Mouse (Mus musculus): ENCODE data around the gene Sept7. TPM values are rescaled to one million over a fixed set of nuclear protein-coding genes. Genes with fewer than 3 reads are reported as not detected.
"Not testable (repeated sequence)": the region's sequence is repeated elsewhere in the genome, so short reads cannot be mapped to it uniquely, and the experiment has no call there.

The Sept7 gene
- total RNA-seq, 2 experiments from 2014 or later, result 64.4 to 67.1 TPM

DNA sequence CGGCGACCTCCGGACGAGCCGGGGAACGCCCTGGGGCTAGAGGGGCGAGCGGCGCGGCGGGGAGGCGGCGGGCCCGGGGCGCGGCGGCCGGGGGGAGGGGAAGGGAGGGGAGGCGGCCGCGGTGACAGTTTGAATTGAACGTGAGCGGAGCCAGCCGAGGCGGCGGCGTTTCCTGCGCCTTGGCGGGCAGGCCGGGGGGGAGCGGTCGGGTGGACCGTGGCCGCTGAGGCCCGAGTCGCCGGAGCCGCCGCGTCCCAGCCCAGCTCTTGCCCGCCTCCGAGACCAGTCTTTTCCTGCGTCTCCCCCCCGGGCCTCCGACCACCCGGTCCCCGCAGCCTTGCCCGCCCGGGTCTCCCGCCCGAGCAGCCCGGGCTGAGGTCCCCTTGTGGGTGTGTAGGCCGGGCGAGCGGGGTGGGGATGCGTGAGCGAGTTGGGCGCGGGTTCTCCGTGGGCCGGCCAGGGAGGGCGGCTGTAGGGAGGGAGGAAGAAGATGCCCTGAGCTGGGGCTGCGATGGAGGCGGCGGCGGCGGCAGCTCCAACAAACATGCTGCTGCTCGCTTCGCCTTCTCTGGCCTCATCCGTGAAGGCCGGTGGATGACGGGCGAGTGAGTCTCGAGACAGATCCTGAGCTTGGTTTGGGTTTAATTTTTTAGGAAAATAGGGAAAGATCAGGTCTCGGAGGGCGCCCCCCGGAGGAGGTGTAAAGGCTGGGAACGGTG is 679 bp downstream of the Sept7 start:
- intact Hi-C loops (cut with DNase I), result loop anchor here (2.0 kb wide), 1 partner anchor 78 kb away; no protein-coding TSS in a partner anchor
- peak; percentile 56 to 60 for DNase-seq

DNA sequence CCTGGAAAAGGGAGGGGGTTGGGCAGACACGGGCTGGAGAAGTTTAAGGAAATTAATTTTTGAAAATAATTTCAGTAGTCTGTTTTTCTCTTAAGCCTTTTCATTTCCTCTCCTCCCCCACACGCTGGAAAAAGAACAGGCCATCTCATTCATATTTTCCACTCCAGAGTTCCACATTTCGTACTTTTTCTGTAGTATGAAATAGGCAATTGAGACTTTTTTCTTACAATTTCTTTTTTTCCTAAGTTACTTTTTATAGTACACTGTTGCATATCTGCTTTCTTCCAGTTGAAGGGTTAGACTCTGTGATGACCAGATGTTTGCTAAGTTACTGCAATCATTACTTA is 1.2 kb downstream of the Sept7 start:
- intact Hi-C loops (cut with DNase I), result loop anchor here (2.0 kb wide), 1 partner anchor 79 kb away; no protein-coding TSS in a partner anchor
- no peak for DNase-seq

- intact Hi-C loops (cut with DNase I), result no loop called here
- no peak for DNase-seq
Measured at GRCm38 (mm10) chr9:25260411-25260810, 8.2 kb downstream of the Sept7 start.

DNA sequence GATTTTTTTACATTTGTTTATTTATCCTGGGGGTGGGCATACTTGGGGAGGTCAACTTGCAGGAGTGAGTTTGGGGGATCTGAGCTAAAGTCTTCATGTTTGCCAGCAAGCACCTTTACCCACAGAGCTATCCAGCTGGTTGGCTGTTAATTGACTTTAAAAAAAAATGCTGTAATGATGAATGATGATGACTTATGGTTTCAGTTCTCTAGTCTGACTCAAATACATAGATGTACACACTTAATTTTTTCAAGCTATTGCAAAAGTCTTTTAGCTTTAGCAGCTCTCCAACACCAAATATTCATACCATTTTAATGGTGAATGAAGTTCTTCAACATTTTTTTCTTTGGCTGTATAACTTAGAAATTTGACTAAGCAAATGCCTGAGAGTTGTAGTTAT is 8.7 kb downstream of the Sept7 start:
- intact Hi-C loops (cut with DNase I), result no loop called here
- DNase-seq, result no peak

- intact Hi-C loops (cut with DNase I), result no loop called here
Measured at GRCm38 (mm10) chr9:25262087-25262486, 9.8 kb downstream of the Sept7 start.

GRCm38 (mm10) chr9:25265795-25266194 is 13.6 kb downstream of the Sept7 start:
- DNase-seq, result no peak
- intact Hi-C loops (cut with DNase I), result no loop called here

More at GRCm38 (mm10) chr9:25262087-25262486, 9.8 kb downstream of the Sept7 start:
- DNase-seq, result no peak

DNA sequence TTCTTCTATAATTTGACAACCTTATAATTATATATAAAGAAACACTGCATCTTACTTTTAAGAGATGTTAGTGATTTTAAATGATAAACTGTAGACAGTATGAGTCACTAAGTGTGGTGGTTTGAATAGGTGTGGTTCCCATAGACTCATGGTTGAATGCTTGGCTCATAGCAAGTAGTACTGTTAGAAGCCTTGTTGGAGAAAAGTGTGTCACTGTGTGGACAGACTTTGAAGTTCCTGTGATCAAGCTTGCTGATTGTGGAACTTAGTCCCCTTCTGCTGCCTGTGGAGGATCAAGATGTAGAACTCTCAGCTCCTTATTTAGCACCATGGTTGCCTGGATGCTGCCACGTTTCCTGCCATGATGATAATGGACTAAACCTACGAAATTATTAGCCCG is 14.9 kb downstream of the Sept7 start:
- intact Hi-C loops (cut with DNase I), result no loop called here

GRCm38 (mm10) chr9:25267574-25267973 is 15.3 kb downstream of the Sept7 start:
- no peak for DNase-seq
- intact Hi-C loops (cut with DNase I), result no loop called here

More for the DNA sequence above, 14.9 kb downstream of the Sept7 start:
- no peak for DNase-seq

DNA sequence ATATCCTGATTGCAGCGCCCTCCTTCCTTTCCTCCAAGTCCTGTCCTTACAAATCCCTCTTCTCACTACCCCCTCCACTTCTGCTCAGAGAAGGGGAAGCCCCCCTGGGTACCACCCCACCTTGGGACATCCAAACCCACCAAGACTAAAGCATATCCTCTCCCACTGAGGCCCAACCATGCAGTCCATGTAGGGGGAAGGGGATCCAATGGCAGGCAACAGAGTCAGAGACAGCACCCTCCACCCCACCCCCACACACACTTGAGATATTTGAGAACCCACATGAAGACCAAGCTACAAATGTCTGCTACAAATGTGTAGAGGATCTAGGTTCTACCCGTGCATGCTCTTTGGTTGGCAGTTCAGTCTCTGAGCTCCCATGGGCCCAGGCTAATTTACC is 19.7 kb downstream of the Sept7 start:
- no peak for DNase-seq
- intact Hi-C loops (cut with DNase I), result no loop called here

GRCm38 (mm10) chr9:25289796-25290195 is 37.6 kb downstream of the Sept7 start:
- intact Hi-C loops (cut with DNase I), result no loop called here
- DNase-seq, result no peak

DNA sequence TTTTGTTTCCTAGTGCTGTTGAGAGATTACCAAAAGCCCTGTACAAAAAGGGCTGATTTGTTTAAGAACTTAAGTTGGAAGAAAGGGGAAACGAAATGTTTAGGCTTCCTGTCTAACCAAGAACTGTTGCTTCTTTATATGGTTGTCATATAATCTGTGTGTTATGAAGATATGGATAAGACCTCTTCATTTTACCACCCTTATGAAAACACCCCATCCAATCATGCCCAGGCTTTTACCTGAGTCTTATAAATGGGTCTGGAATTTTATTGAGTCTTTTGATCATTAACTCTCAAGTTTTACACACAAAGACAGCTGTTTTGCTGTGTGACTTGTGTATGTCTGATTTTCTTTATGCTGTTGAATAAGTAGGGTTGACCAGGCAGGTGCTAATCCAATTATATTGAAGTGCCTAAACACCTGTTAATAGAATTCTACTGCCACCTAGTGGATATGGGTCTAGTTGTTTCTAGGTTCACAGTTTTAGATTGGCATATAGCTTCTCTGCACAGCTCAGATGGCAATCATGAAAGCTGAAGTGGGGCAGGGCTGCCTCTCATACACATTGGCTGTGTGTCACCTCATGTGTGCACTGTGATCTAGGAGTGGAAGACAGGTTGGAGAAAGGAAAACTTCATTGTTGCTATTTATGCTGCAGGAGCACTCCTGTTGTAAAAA is 57.4 kb downstream of the Sept7 start:
- intact Hi-C loops (cut with DNase I), result loop anchor here (2.0 to 5.0 kb wide), 2 partner anchors 52 to 141 kb away; no protein-coding TSS in a partner anchor
- DNase-seq, result no peak

GRCm38 (mm10) chr9:25314304-25314703 is 62.1 kb downstream of the Sept7 start:
- intact Hi-C loops (cut with DNase I), result loop anchor here (5.0 kb wide), 1 partner anchor 57 kb away; no protein-coding TSS in a partner anchor

DNA sequence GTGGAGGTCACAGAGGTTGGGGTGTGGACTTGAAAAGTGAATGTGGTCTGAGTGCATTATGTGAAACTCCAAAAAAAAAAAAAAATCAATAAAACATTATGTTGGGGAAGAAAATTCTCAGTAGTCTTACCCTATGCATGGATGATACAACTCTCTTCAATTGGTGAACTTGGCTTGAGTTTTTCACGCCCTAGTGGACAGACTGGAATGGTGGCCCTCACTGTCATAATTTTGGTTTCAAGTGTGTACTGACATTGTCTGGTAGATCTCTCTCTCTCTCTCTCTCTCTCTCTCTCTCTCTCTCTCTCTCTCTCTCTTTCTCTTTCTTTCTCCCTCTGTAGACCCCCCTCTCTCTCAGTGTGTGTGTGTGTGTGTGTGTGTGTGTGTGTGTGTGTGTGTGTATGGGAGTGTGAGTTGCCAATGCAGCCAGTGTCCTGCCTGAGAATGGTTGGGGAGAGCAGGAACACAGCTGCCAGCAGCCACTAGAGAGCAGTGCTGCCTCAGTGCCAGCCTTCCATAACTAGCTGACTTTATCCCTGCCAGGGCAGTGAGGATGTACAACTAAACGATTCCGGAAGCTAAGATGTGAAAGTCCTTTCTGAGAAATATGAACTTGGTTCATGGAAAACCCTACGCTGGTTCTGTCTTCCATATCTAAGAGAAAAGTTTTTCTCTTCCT is 65.7 kb downstream of the Sept7 start:
- intact Hi-C loops (cut with DNase I), result loop anchor here (2.0 to 5.0 kb wide), 2 partner anchors 174 to 273 kb away; no protein-coding TSS in a partner anchor
- peak; percentile 33 to 54 for DNase-seq

More at GRCm38 (mm10) chr9:25314304-25314703, 62.1 kb downstream of the Sept7 start:
- DNase-seq, result no peak

DNA sequence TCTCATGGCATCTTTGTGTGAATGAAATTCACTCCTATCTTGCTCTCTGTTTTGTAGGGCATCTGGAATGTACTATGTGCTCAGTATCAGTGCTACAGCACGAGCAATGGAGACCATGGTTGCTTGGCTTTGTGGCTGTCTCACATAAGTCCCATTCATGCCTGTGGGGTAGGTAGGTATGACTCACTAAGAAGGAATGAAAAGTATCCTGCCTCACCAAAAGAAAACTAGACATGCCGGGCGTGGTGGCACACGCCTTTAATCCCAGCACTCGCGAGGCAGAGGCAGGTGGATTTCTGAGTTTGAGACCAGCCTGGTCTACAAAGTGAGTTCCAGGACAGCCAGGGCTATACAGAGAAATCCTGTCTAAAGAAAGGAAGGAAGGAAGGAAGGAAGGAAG is 67.4 kb downstream of the Sept7 start:
- intact Hi-C loops (cut with DNase I), result loop anchor here (5.0 kb wide), 1 partner anchor 173 kb away; no protein-coding TSS in a partner anchor
- DNase-seq, result not testable (repeated sequence)

DNA sequence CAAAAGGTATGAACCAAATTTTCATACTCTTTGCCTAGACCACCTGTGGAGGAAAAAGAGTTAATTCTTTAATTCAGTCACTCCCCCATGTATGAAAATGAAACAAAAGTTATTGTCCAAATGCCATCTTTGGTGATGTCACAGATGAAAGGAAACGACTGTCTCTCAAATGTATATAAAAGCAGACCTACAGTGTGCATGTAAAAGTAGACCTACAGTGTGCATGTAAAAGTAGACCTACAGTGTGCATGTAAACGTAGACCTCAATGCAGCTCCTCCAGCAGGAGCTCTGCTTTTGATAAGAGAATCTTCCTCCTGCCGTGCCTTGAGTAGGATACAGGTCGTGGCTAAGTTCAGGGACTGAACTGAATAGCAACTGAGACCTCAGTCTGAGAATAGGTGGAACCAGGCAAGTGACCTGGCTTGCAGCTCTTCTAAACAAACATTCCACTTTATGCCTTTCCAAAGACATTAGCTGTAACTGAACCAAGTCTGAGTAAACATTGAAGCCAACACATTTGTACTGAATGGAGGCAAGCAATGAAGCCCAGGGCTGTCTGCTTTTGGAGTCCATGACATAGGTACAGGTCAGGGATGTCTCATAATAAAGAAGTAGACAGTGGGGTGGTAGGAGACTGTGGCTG is 75.6 kb downstream of the Sept7 start:
- intact Hi-C loops (cut with DNase I), result no loop called here
- no peak for DNase-seq

- intact Hi-C loops (cut with DNase I), result no loop called here
Measured at GRCm38 (mm10) chr9:25328946-25329723, 76.9 kb downstream of the Sept7 start.

DNA sequence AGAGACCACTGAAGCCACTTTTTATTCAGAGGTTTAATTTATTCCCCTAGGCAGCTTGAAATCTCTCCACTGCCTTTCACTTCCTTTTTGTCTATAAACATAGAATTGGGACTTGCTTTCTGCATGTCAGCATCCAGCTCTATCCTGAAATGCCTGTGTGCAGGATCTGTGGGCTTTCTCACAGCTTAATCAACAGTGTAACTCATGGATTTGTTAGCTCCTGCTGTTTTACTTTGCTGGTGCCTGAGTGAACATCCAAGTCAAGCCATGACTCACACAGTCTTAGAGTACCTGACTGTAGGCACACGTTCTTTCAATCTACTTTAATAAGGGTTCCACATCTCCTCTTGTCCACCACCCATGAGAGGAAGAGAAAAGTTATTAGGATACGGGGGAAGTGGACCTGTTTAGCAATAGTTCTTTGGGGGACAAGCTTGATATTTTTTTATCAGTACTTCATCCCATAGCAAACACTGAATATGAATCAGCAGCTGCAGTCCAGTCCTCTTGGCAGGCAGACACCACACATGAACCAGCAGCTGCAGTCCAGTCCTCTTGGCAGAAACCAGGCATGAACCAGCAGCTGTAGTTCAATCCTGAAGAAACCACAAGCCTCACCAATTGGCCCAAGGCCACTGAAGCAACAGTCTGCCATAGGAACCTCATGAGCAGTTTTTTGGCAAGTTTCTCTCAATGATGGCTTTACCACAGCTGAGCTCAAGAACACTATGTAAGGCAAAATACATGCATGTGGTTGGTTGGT is 85.4 kb downstream of the Sept7 start:
- no peak for DNase-seq

More at GRCm38 (mm10) chr9:25328946-25329723, 76.9 kb downstream of the Sept7 start:
- no peak for DNase-seq

DNA sequence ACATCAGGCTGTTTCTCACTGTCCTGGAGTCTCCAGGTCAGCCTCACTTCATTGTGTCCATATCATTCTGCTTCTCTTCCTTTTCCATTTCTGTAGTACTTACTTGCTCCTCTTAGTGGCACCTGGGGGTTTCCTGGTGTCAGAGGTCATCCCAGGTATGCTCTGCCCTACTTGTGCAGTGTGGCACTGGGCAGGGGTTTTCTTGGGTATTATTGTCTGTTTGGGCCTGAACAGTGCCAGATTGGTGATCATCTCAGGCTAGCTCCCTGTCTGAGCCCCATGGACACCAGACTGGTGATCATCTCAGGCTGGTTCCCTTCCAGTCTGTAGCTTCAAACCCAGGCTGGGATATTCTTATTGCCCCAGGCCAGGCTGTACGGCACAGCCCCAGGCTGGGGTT is 88.2 kb downstream of the Sept7 start:
- intact Hi-C loops (cut with DNase I), result no loop called here
- no peak for DNase-seq

More for the DNA sequence above, 85.4 kb downstream of the Sept7 start:
- intact Hi-C loops (cut with DNase I), result no loop called here

- intact Hi-C loops (cut with DNase I), result no loop called here
- DNase-seq, result no peak
Measured at GRCm38 (mm10) chr9:25353775-25354174, 101.5 kb downstream of the Sept7 start.

Measured in gastrocnemius, postnatal 36 days (tissue).